27 mouse cellular contexts compared by ENCODE assay signal in genomic region chr15:7962786-7963185, GRCm38 (mm10).
A peak's percentile ranks its signal among the peaks of the same experiment; 100 is the strongest.
DNase-seq lines count a peak whose midpoint lies in the region; ATAC-seq lines count a peak whose summit lies in the region.
"Had no signal": no experiment of that assay in that cellular context is flagged by ENCODE, and none has a peak within 500 bp of the region (broad histone marks: within the 10 kb centered on the region; RNA-seq: fewer than 3 reads in every experiment).

No protein-coding gene starts in this region.

- H3K9me3 ChIP-seq in heart, embryonic 11.5 days (replicated peaks; ENCODE audit: control insufficient read depth, low read length): no peaks in the 10 kb centered on the region
- H3K9me3 ChIP-seq: embryonic facial prominence, embryonic 13.5 days; forebrain, embryonic 10.5 days; G1E; hindbrain, embryonic 12.5 days had no signal

- H3K27me3 ChIP-seq in heart, embryonic 11.5 days (ENCODE audit: control insufficient read depth, insufficient read depth, low read length): no peaks in the 10 kb centered on the region
- H3K27me3 ChIP-seq: embryonic facial prominence, embryonic 13.5 days; hindbrain, embryonic 12.5 days; Patski had no signal

- no peak overlapping the region for H3K27ac ChIP-seq in heart, embryonic 11.5 days (ENCODE audit: low read depth, low read length)
- H3K27ac ChIP-seq: embryonic facial prominence, embryonic 13.5 days; forebrain, embryonic 10.5 days; gastrocnemius, adult 2 months; hindbrain, embryonic 12.5 days had no signal

- no peak overlapping the region for H3K4me2 ChIP-seq in heart, embryonic 11.5 days
- H3K4me2 ChIP-seq: embryonic facial prominence, embryonic 13.5 days; hindbrain, embryonic 12.5 days had no signal

- no peaks in the 10 kb centered on the region for H3K36me3 ChIP-seq in heart, embryonic 11.5 days (ENCODE audit: control insufficient read depth, insufficient read depth, low read length)
- H3K36me3 ChIP-seq: forebrain, embryonic 10.5 days; hindbrain, embryonic 12.5 days had no signal

- H3K9ac ChIP-seq in heart, embryonic 11.5 days (ENCODE audit: low read depth, low read length): no peak overlapping the region
- H3K9ac ChIP-seq: embryonic facial prominence, embryonic 13.5 days; hindbrain, embryonic 12.5 days had no signal

- no peaks in the 10 kb centered on the region for H3K4me1 ChIP-seq in heart, embryonic 11.5 days (ENCODE audit: control insufficient read depth, insufficient read depth, low read length)
- H3K4me1 ChIP-seq: embryonic facial prominence, embryonic 13.5 days; forebrain, embryonic 10.5 days; hindbrain, embryonic 12.5 days had no signal

- H3K4me3 ChIP-seq in heart, embryonic 11.5 days (ENCODE audit: low read depth, low read length): no peak overlapping the region
- H3K4me3 ChIP-seq: embryonic facial prominence, embryonic 13.5 days; forebrain, embryonic 10.5 days; gastrocnemius, adult 2 months; hindbrain, embryonic 12.5 days had no signal

- peak; percentile 6 to 21 for DNase-seq in heart, adult 9 months (ENCODE audit: low spot score in 2 of 2)
- peak; percentile 85 for DNase-seq in Muller cell, postnatal 12 days (ENCODE audit: inconsistent ontology term)
- DNase-seq in fat pad, adult 2 months (ENCODE audit: extremely low read depth, low read depth, low spot score): peak; percentile 52
- DNase-seq in right cerebral cortex, adult 18-20 months: no peak
- no peak for DNase-seq in left cerebral cortex, adult 8-10 months (ENCODE audit: low spot score in 2 of 2)
- DNase-seq in thymus, postnatal 25 days: no peak
- DNase-seq: adrenal gland, adult 2 months; adrenal gland, postnatal 25 days; B cell, adult 2 months; cerebellum, adult 18-20 months; cerebellum, adult 9-11 months; cerebellum, postnatal 36 days; gastrocnemius, adult 2 months; gastrocnemius, postnatal 25 days; heart, adult 11 months had no signal

- ATAC-seq in heart, embryonic 11.5 days (replicated peaks; ENCODE audit: insufficient number of reproducible peaks, low FRiP score, low TSS enrichment): no peak
- ATAC-seq: activated CD4-positive, CD25-positive, alpha-beta regulatory T cell, adult 4 months; CD4-positive, CD25-positive, alpha-beta regulatory T cell, adult 4 months; forebrain, embryonic 14.5 days; hindbrain, embryonic 16.5 days; inflammation-experienced regulatory T-cells, adult 6 months; intestine, postnatal 0 days; Patski had no signal

- 78% methylated on average over 6 of the region's 6 CpGs for WGBS in heart, embryonic 11.5 days (ENCODE audit: insufficient replicate concordance)

Comparison
In these comparisons a context has a peak if more than half of its experiments do, and no peak if none do; other contexts are left out.
1. DNase-seq: peak in heart, adult 9 months (2 of 2), Muller cell, postnatal 12 days (single experiment) and fat pad, adult 2 months (single experiment); none in right cerebral cortex, adult 18-20 months (single experiment), left cerebral cortex, adult 8-10 months (0 of 2) and thymus, postnatal 25 days (single experiment).